Mouse (Mus musculus) kidney, adult 2 months (tissue): ENCODE data around the gene Serpinb11. TPM values are rescaled to one million over a fixed set of nuclear protein-coding genes. Genes with fewer than 3 reads are reported as not detected.

Experiments
- DNase-seq: peaks from one replicate; pipeline ENCODE4 v3.0.0; 2021
- H3K27ac ChIP-seq: fragments of 200-500 bp; 2 replicates; pipeline ENCODE4 v1.5.1; 2012; ENCODE audit warnings: low read depth, low read length, control low read depth, inconsistent platforms; ENCODE audit not compliant: insufficient read depth
- H3K27me3 ChIP-seq: fragments of 200-500 bp; replicated peaks from 2 replicates; pipeline ENCODE4 v1.6.1; 2012; ENCODE audit warnings: mild to moderate bottlenecking, moderate library complexity, low read length, inconsistent platforms; ENCODE audit not compliant: control insufficient read depth, insufficient read depth
- H3K36me3 ChIP-seq: fragments of 200-500 bp; 2 replicates; pipeline ENCODE4 v1.6.1; 2012; ENCODE audit warnings: mild to moderate bottlenecking, moderate library complexity, low read length, inconsistent platforms; ENCODE audit not compliant: control insufficient read depth, insufficient read depth
- H3K4me1 ChIP-seq: fragments of 200-500 bp; 2 replicates; pipeline ENCODE4 v1.6.1; 2011; ENCODE audit warnings: low read length; ENCODE audit not compliant: control insufficient read depth, insufficient read depth
- H3K4me3 ChIP-seq: fragments of 200-500 bp; 2 replicates; pipeline ENCODE4 v1.5.1; 2011; ENCODE audit warnings: mild to moderate bottlenecking, low read depth, low read length, control low read depth; ENCODE audit not compliant: insufficient read depth
- CTCF ChIP-seq: fragments of 200-500 bp; conservative IDR thresholded peaks from 2 replicates; pipeline ENCODE4 v1.5.1; 2011; ENCODE audit warnings: low read depth, mild to moderate bottlenecking, control low read depth, low read length, moderate library complexity, mixed read lengths; ENCODE audit not compliant: insufficient read depth, insufficient read length
- POLR2A ChIP-seq: fragments of 200-500 bp; IDR thresholded peaks from one replicate; pipeline ENCODE4 v1.6.1; 2011; ENCODE audit warnings: low read depth, low read length, control low read depth
- WGBS: fragments of 180-500 bp; shearing (Covaris S2); methylation state at CpG from one replicate; pipeline ENCODE4 v1.1.7; 2018; 5-methylcytosine and 5-hydroxymethylcytosine counted together
- polyA plus RNA-seq: library from polyadenylated mRNA; depleted of rRNA; stranded (reverse); fragments of >200 nt; gene quantifications from 2 replicates; pipeline ENCODE4 v1.2.3, GENCODE M21; 2012; rRNA removed

Gene Serpinb11
- polyA plus RNA-seq, 1 experiment = not detected

DNA sequence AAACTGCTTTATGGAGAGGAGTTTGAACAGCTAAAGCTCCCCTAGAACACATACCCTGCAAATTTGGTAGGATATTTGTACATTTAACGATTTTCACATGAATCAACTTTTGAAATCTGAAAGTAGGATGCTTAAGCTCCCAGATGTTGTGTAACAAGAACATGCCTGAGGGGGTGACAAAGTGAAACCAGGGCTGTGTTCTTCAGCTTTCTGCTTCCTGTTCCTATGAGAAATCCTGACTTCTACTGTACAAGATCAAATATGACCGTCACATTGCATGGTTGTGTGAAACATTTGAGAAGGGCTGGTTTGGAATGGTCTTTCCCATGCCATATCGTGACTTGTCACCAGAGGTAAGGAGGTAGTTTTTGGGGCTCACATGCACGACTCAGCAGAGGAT lies 41.1 kb downstream of the Serpinb11 start:
- no peak for DNase-seq
- no peak overlapping the region for H3K27ac ChIP-seq
- 77% methylated on average over 4 of the region's 4 CpGs for WGBS
- H3K27me3 ChIP-seq = no peaks in the 10 kb centered on the region
- no peaks in the 10 kb centered on the region for H3K4me1 ChIP-seq
- no peaks in the 10 kb centered on the region for H3K36me3 ChIP-seq
- H3K4me3 ChIP-seq = no peak overlapping the region
- TF ChIP-seq POLR2A (no peak), CTCF (no peak)

DNA sequence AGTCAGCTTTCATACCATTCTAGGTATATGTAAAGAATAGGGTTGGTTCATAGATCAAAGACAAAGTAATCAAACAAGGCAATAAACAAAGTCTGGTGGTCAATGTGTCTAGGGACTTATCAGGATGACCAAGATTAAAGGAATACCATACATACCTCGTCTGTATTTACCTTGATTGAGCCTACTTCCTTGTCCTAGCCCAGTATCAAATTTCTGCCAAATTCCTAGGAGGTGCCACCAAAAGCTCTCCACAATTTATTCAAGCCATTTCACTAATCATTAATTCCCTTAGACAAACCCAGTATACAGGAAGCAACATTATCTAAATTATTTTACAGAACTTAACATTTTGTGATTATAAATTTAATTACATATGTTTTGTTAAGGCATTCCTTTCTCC lies 53.7 kb downstream of the Serpinb11 start:
- Histone ChIP-seq H3K4me1 (no peaks in the 10 kb centered on the region), H3K27ac (no peak overlapping the region), H3K4me3 (no peak overlapping the region), H3K36me3 (no peaks in the 10 kb centered on the region), H3K27me3 (no peaks in the 10 kb centered on the region)
- 12% methylated on average over 1 of the region's 1 CpGs for WGBS
- DNase-seq = no peak
- TF ChIP-seq POLR2A (no peak), CTCF (no peak)

DNA sequence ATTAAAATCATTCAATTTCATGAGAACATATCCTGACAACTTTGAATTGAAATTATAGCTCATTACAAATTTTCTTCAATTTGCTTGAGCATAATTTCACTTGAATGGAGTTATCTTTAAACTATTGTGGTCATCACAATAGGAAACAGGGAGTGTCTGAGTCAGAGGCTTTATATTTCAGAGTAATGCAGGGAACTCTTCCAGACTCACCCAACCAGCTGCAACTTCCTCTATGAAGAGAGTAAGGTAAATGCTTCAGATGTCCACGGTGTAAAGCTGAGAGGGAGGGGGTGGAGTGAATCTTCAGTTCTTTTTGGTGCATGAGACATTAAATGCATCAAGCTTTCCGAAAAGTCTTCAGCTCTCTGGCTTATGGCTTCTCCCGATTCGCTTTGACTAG lies 61.5 kb downstream of the Serpinb11 start:
- no peak overlapping the region for H3K27ac ChIP-seq
- no peaks in the 10 kb centered on the region for H3K36me3 ChIP-seq
- no peaks in the 10 kb centered on the region for H3K4me1 ChIP-seq
- 71% methylated on average over 4 of the region's 4 CpGs for WGBS
- H3K4me3 ChIP-seq = no peak overlapping the region
- DNase-seq = no peak
- H3K27me3 ChIP-seq = no peaks in the 10 kb centered on the region
- TF ChIP-seq POLR2A (no peak), CTCF (no peak)

Other genes with a start within 250 kb of the Serpinb11 start
- gene Serpinb3b, start 82.8 kb upstream of the Serpinb11 start, polyA plus RNA-seq = not detected in 2 replicates
- gene Serpinb3c, start 82.8 kb upstream of the Serpinb11 start, polyA plus RNA-seq = not detected in 2 replicates
- gene Serpinb7, start 38.5 kb downstream of the Serpinb11 start, polyA plus RNA-seq = not detected in 2 replicates
- gene Serpinb2, start 150.2 kb downstream of the Serpinb11 start, polyA plus RNA-seq = 0.11 TPM in 1 of 2 replicates, not detected in the other
- gene Serpinb8, start 228.8 kb downstream of the Serpinb11 start, polyA plus RNA-seq = 7.5 and 11.0 TPM in 2 replicates